Mouse (Mus musculus): Measurements from ENCODE around the gene Ceacam16.

The Ceacam16 gene

GRCm38 (mm10) chr7:19861199-19861598 is at the start of gene Ceacam16:
Ceacam16 (minus strand) TSS chr7:19861299.
- no peak for DNase-seq (ENCODE audit: low spot score)

- peak; percentile 74 for DNase-seq (ENCODE audit: low spot score)
These were observed 49.6 kb upstream of the Ceacam16 start for GRCm38 (mm10) chr7:19910421-19911291.

GRCm38 (mm10) chr7:19889881-19890280 is 28.8 kb upstream of the Ceacam16 start:
- DNase-seq (ENCODE audit: low spot score), result peak; percentile 54

GRCm38 (mm10) chr7:19887849-19888248 is 26.8 kb upstream of the Ceacam16 start, which contains the start of gene Ceacam19:
Ceacam19 (minus strand) TSS chr7:19887965.
- DNase-seq (ENCODE audit: low spot score), result no peak

GRCm38 (mm10) chr7:19880754-19881153 is 19.7 kb upstream of the Ceacam16 start:
- no peak for DNase-seq (ENCODE audit: low spot score)

GRCm38 (mm10) chr7:19876781-19877425 is 15.8 kb upstream of the Ceacam16 start:
- peak; percentile 24 for DNase-seq (ENCODE audit: low spot score)

GRCm38 (mm10) chr7:19875948-19876682 is 15.0 kb upstream of the Ceacam16 start:
- peak; percentile 54 for DNase-seq (ENCODE audit: low spot score)

GRCm38 (mm10) chr7:19871943-19872601 is 11.0 kb upstream of the Ceacam16 start:
- DNase-seq (ENCODE audit: low spot score), result peak; percentile 27

- DNase-seq (ENCODE audit: low spot score), result peak; percentile 22
These were observed 10.1 kb upstream of the Ceacam16 start for GRCm38 (mm10) chr7:19871137-19871621.

GRCm38 (mm10) chr7:19867751-19868399 is 6.8 kb upstream of the Ceacam16 start:
- no peak for DNase-seq (ENCODE audit: low spot score)

GRCm38 (mm10) chr7:19866490-19866889 is 5.4 kb upstream of the Ceacam16 start:
- no peak for DNase-seq (ENCODE audit: low spot score)

- DNase-seq (ENCODE audit: low spot score), result no peak
These were observed 4.3 kb upstream of the Ceacam16 start for GRCm38 (mm10) chr7:19865246-19866036.

- no peak for DNase-seq (ENCODE audit: low spot score)
These were observed 3.1 kb upstream of the Ceacam16 start for GRCm38 (mm10) chr7:19864241-19864640.

GRCm38 (mm10) chr7:19859740-19860139 is 1.4 kb downstream of the Ceacam16 start:
- DNase-seq (ENCODE audit: low spot score), result peak; percentile 35

- DNase-seq (ENCODE audit: low spot score), result no peak
These were observed 4.8 kb downstream of the Ceacam16 start for GRCm38 (mm10) chr7:19856283-19856682.

GRCm38 (mm10) chr7:19855663-19856062 is 5.4 kb downstream of the Ceacam16 start:
- no peak for DNase-seq (ENCODE audit: low spot score)

GRCm38 (mm10) chr7:19853526-19853925 is 7.6 kb downstream of the Ceacam16 start:
- no peak for DNase-seq (ENCODE audit: low spot score)

GRCm38 (mm10) chr7:19851858-19852570 is 9.1 kb downstream of the Ceacam16 start, which contains the start of gene Gm19345:
Gm19345 (plus strand) TSS chr7:19852003.
- no peak for DNase-seq (ENCODE audit: low spot score)

GRCm38 (mm10) chr7:19844521-19845171 is 16.5 kb downstream of the Ceacam16 start:
- DNase-seq (ENCODE audit: low spot score), result peak; percentile 54

Data from T-cell, adult 2 months (primary cell).